Mouse (Mus musculus): ENCODE measurements around the gene Zfp81.

DNA sequence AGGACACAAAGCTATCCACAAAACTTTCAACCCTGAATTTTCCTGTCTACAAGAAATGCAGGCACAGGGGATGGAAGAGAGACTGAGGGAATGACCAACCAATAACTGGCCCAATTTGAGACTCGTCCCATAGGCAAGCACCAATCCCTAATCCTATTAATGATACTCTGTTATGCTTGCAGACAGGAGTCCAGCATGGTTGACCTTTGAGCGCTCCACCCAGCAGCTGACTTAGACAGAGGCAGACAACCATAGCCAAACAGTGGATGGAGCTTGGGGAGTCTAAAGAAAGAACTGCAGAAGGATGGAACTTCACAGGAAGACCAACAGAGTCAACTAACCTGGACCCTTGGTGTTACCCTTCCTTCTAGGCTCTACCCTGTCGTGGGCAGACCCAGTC, 14.1 kb upstream of the Zfp81 start:
- no peak for TF ChIP-seq POLR2A (IDR thresholded peaks at IDR 0.05; ENCODE audit: insufficient read length, low read depth)
- no peak for TF ChIP-seq REST (IDR thresholded peaks at IDR 0.05; ENCODE audit: insufficient read depth, insufficient read length)
- no peak for TF ChIP-seq POLR2AphosphoS2 (IDR thresholded peaks at IDR 0.05; ENCODE audit: insufficient read length, low read depth)

All from myocyte (in vitro differentiated cells).